Mouse (Mus musculus) ES-E14 (cell line): Measurements from ENCODE around the gene Ankrd23.

Source experiments
- HCFC1 ChIP-seq: IDR thresholded peaks from 2 replicates; pipeline ENCODE4 v1.6.1; 2012; ENCODE audit warnings: low read length, inconsistent platforms, borderline replicate concordance; ENCODE audit not compliant: insufficient read depth
- MAFK ChIP-seq: IDR thresholded peaks from 2 replicates; pipeline ENCODE4 v1.6.1; 2014; ENCODE audit warnings: mild to moderate bottlenecking, low read depth, low read length, inconsistent platforms; ENCODE audit not compliant: insufficient read depth
- ZC3H11A ChIP-seq: IDR thresholded peaks from 2 replicates; pipeline ENCODE4 v1.6.1; 2012; ENCODE audit warnings: low read depth, mild to moderate bottlenecking, inconsistent platforms, low read length, borderline replicate concordance
- ZNF384 ChIP-seq: IDR thresholded peaks from 2 replicates; pipeline ENCODE4 v1.6.1; 2012; ENCODE audit warnings: low read depth, low read length, inconsistent platforms

- no peak for TF ChIP-seq MAFK
- TF ChIP-seq ZNF384 = no peak
- no peak for TF ChIP-seq ZC3H11A
- no peak for TF ChIP-seq HCFC1
These were observed 4.1 kb upstream of the Ankrd23 start for GRCm38 (mm10) chr1:36540807-36541206.
